Mouse (Mus musculus) ES-Bruce4 (cell line): ENCODE measurements around the gene Gba. TPM values are rescaled to one million over a fixed set of nuclear protein-coding genes. Genes with fewer than 3 reads are reported as not detected.

Experiments used
- H3K27ac ChIP-seq: 2 replicates; pipeline ENCODE4 v1.5.1; 2012; ENCODE audit warnings: low read length, inconsistent platforms; ENCODE audit not compliant: insufficient read depth
- H3K27me3 ChIP-seq: 2 replicates; pipeline ENCODE4 v1.6.1; 2012; ENCODE audit warnings: mild to moderate bottlenecking, low read length, inconsistent platforms; ENCODE audit not compliant: control insufficient read depth, poor library complexity, insufficient read depth, severe bottlenecking
- H3K36me3 ChIP-seq: 2 replicates; pipeline ENCODE4 v1.6.1; 2012; ENCODE audit warnings: inconsistent platforms, mild to moderate bottlenecking, low read length, moderate library complexity; ENCODE audit not compliant: control insufficient read depth, poor library complexity, insufficient read depth, severe bottlenecking
- H3K4me1 ChIP-seq: one replicate; pipeline ENCODE4 v1.8.1; 2011; ENCODE audit warnings: low read length; ENCODE audit not compliant: control insufficient read depth, insufficient read depth
- H3K4me3 ChIP-seq: 2 replicates; pipeline ENCODE4 v1.5.1; 2011; ENCODE audit warnings: low read depth, mild to moderate bottlenecking, low read length
- H3K9ac ChIP-seq: 2 replicates; pipeline ENCODE4 v1.6.1; 2012; ENCODE audit warnings: low read depth, mild to moderate bottlenecking, inconsistent platforms; ENCODE audit not compliant: poor library complexity, severe bottlenecking
- H3K9me3 ChIP-seq: replicated peaks from 2 replicates; pipeline ENCODE4 v1.6.1; 2012; ENCODE audit warnings: mild to moderate bottlenecking, low read length, inconsistent platforms; ENCODE audit not compliant: control insufficient read depth, poor library complexity, insufficient read depth, severe bottlenecking
- CTCF ChIP-seq: IDR thresholded peaks from one replicate; pipeline ENCODE4 v1.8.1; 2011; ENCODE audit warnings: low read depth, low read length
- EP300 ChIP-seq: IDR thresholded peaks from 2 replicates; pipeline ENCODE4 v1.6.1; 2011; ENCODE audit warnings: low read depth, low read length; ENCODE audit not compliant: insufficient read depth
- POLR2A ChIP-seq: IDR thresholded peaks from one replicate; pipeline ENCODE4 v1.8.1; 2011; ENCODE audit warnings: low read length; ENCODE audit not compliant: insufficient read depth
- polyA plus RNA-seq: library from polyadenylated mRNA; stranded (reverse); fragments of >200 nt; gene quantifications from 2 replicates; pipeline ENCODE4 v1.2.4, GENCODE M21; 2011; ENCODE audit warnings: low read depth; ENCODE audit not compliant: missing spikeins, insufficient read depth, insufficient read length

The Gba gene
- polyA plus RNA-seq, 1 experiment = 31.5 TPM

- Histone ChIP-seq H3K9me3 (no peaks in the 10 kb centered on the region), H3K9ac (no peak overlapping the region), H3K4me3 (peak overlapping the region; percentile 9; the same call in 1 of the 2 replicates), H3K27me3 (no peaks in the 10 kb centered on the region), H3K4me1 (peaks cover 10% of the 10 kb centered on the region), H3K27ac (peak overlapping the region; percentile 64), H3K36me3 (no peaks in the 10 kb centered on the region)
- no peak for TF ChIP-seq POLR2A
- no peak for TF ChIP-seq EP300
- TF ChIP-seq CTCF = no peak
Measured at GRCm38 (mm10) chr3:89225321-89225815, 22.6 kb downstream of the Gba start.

GRCm38 (mm10) chr3:89225918-89226317, 23.2 kb downstream of the Gba start:
- Histone ChIP-seq H3K27ac (peak overlapping the region; percentile 68), H3K4me1 (peaks cover 10% of the 10 kb centered on the region), H3K27me3 (no peaks in the 10 kb centered on the region), H3K9ac (peak overlapping the region; percentile 51), H3K9me3 (no peaks in the 10 kb centered on the region), H3K36me3 (no peaks in the 10 kb centered on the region), H3K4me3 (peak overlapping the region; percentile 58)
- TF ChIP-seq CTCF (no peak), EP300 (peak; percentile 84)

GRCm38 (mm10) chr3:89226361-89226760, 23.6 kb downstream of the Gba start:
- Histone ChIP-seq H3K27me3 (no peaks in the 10 kb centered on the region), H3K27ac (peak overlapping the region; percentile 68)

GRCm38 (mm10) chr3:89226900-89227299, 24.2 kb downstream of the Gba start, which contains the start of gene Mtx1:
TSS of gene Mtx1 (minus strand) at chr3:89227088.
- H3K27me3 ChIP-seq = no peaks in the 10 kb centered on the region
- peak within 1 kb of the TSS; percentile 68 for H3K27ac ChIP-seq
- H3K36me3 ChIP-seq = no peaks in the 10 kb centered on the region
- no peaks in the 10 kb centered on the region for H3K9me3 ChIP-seq
- peaks cover 10% of the 10 kb centered on the region for H3K4me1 ChIP-seq
- TF ChIP-seq POLR2A (no peak), CTCF (no peak), EP300 (no peak)
- H3K9ac ChIP-seq = peak within 1 kb of the TSS; percentile 51
- H3K4me3 ChIP-seq = peak within 1 kb of the TSS; percentile 65

More at GRCm38 (mm10) chr3:89226361-89226760, 23.6 kb downstream of the Gba start:
- Histone ChIP-seq H3K4me1 (peaks cover 10% of the 10 kb centered on the region), H3K9me3 (no peaks in the 10 kb centered on the region), H3K9ac (peak overlapping the region; percentile 51), H3K4me3 (peak overlapping the region; percentile 58), H3K36me3 (no peaks in the 10 kb centered on the region)
- TF ChIP-seq EP300 = no peak
- no peak for TF ChIP-seq POLR2A
- no peak for TF ChIP-seq CTCF

DNA sequence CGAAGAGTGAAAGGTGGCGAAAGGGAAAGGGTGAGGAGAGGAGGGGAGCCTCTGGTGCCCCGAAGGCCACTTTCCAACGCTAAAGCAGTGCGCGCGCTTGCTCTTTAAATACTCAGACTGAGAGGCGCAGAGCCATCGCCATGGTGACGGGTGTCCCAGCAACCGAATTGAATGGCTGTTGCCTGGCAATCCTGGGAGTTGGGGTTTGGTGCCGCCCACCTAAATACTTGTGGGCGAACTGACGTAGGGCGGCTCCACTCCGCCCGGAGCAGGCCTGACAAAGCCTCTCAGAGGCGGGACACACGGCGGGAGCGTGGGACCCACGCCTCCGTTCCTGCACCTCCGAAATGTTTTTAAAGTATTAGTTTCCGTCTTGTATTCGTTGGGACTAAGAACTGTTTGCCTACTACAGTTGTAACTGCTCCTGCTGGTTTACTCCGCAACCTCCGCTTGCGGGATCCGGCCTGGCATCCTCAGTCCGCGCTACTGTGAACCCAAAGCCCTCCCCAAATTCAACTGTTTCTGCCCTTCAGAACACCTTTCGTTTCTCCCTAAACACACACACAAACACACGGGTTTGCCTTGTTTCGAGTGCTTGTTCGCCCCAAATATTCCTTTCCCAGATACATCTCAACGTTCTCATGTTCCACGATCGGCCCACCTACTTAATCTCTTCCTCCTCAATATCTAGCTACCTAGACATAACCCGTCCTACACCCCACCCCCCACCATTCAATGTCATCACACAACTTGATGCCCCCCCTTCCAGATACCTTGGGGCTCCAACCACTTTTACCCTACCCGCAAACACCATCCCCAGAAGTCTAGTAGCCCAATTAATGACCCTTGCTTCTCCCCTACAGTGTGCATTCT, 24.8 kb downstream of the Gba start:
- TF ChIP-seq POLR2A (no peak), EP300 (no peak), CTCF (no peak)
- Histone ChIP-seq H3K27me3 (no peaks in the 10 kb centered on the region), H3K27ac (peak overlapping the region; percentile 60)

GRCm38 (mm10) chr3:89228180-89228549, 25.4 kb downstream of the Gba start:
- TF ChIP-seq CTCF = peak; percentile 94
- no peak for TF ChIP-seq POLR2A
- peaks cover 10% of the 10 kb centered on the region for H3K4me1 ChIP-seq
- no peaks in the 10 kb centered on the region for H3K27me3 ChIP-seq
- peak overlapping the region; percentile 56 for H3K4me3 ChIP-seq
- no peaks in the 10 kb centered on the region for H3K36me3 ChIP-seq
- H3K27ac ChIP-seq = peak overlapping the region; percentile 60
- H3K9me3 ChIP-seq = no peaks in the 10 kb centered on the region
- 0 out of 2 replicates have a peak overlapping the region, but pooled peaks have one; percentile 19 for H3K9ac ChIP-seq

More for the DNA sequence above, 24.8 kb downstream of the Gba start:
- Histone ChIP-seq H3K4me1 (peaks cover 10% of the 10 kb centered on the region), H3K9ac (peak overlapping the region; percentile 51), H3K9me3 (no peaks in the 10 kb centered on the region), H3K4me3 (peak overlapping the region; percentile 65), H3K36me3 (no peaks in the 10 kb centered on the region)
